Mouse (Mus musculus): ENCODE measurements around the gene Gabbr1. TPM values are rescaled to one million over a fixed set of nuclear protein-coding genes. Genes with fewer than 3 reads are reported as not detected.

Gene Gabbr1
- polyA plus RNA-seq, 1 experiment, result 405 TPM

DNA sequence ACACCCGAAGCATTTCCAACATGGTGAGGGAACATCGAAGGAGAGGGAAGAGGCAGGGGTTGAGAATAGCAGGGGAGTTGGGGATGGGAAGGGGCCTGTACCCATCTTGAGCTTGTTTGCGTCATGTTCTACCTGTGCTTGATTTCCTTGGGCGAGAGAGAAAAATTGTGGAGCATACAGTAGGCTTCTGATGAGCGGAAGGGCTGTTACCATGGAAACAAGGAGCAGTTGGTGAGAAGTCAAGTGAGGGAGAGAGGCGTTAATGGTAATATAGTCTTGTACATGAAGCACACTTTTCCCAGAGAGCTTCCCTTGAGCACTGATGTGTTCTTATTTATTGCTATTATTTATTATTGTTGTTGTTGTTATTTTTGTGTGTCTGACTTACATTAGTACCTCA is 11.2 kb downstream of the Gabbr1 start:
- Histone ChIP-seq H3K27ac (ENCODE audit: insufficient read depth, low read length) (no peak overlapping the region), H3K27me3 (ENCODE audit: control insufficient read depth, insufficient read depth, low read length) (no peaks in the 10 kb centered on the region), H3K4me3 (replicated peaks; ENCODE audit: insufficient read depth, low read depth, low read length) (no peak overlapping the region), H3K4me1 (ENCODE audit: control insufficient read depth, insufficient read depth, low read length) (peaks cover 3% of the 10 kb centered on the region; the same call in 1 of the 2 replicates)
- TF ChIP-seq CTCF (IDR thresholded peaks at IDR 0.05; ENCODE audit: borderline replicate concordance, insufficient read depth, low read depth, low read length) (no peak), POLR2A (IDR thresholded peaks at IDR 0.05; ENCODE audit: borderline replicate concordance, insufficient read depth, low read length) (no peak)
- DNase-seq, result no peak
- WGBS, result 25% methylated on average over 6 of the region's 6 CpGs

DNA sequence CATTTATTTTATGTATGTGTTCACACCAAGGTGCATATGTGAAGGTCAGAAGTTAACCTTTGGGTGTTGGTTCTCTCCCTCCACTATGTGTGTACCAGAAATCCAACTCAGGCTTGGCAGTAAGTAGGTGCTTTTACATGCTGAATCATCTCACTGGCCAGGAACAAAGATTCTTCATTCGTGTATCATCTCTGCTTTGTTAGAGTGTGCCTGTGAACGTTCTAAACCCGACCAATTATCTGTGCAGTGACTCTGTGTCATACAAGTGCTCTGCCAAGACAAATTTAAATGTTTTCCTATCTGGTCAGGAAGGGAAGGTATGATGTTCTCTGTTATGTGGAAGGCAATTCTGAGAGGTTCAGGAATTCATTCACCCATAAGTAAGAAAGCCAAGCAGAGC is 15.7 kb downstream of the Gabbr1 start:
- no peaks in the 10 kb centered on the region for H3K27me3 ChIP-seq (ENCODE audit: control insufficient read depth, insufficient read depth, low read length)
- no peak for DNase-seq
- H3K27ac ChIP-seq (ENCODE audit: insufficient read depth, low read length), result no peak overlapping the region

DNA sequence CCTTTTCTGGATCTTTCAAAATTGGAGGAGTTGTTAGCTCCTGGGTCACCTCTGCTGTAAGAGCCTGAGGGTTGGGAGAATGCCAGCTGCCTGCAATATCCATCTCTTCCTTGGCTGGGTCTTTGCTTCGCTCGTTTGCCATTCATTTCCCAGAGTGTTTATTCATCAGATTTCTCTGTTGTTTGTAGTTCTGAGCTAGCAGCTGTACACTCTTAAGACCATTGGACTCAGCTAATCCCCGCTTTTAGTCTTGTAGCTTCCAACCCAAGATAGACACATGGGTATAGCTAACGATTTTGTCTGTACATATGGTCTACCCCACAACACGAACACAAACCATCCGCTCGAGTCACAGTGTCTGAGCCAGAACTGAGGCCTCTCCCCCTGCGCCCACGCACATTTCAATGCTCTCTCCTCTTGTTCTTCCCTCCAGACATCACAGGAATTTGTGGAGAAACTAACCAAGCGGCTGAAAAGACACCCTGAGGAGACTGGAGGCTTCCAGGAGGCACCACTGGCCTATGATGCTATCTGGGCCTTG is 16.4 kb downstream of the Gabbr1 start:
- Histone ChIP-seq H3K27me3 (ENCODE audit: control insufficient read depth, insufficient read depth, low read length) (no peaks in the 10 kb centered on the region), H3K27ac (ENCODE audit: insufficient read depth, low read length) (no peak overlapping the region), H3K4me3 (replicated peaks; ENCODE audit: insufficient read depth, low read depth, low read length) (no peak overlapping the region), H3K4me1 (ENCODE audit: control insufficient read depth, insufficient read depth, low read length) (no peaks in the 10 kb centered on the region; the same call in 1 of the 2 replicates)
- DNase-seq, result no peak
- 72% methylated on average over 10 of the region's 10 CpGs for WGBS
- no peak for TF ChIP-seq POLR2A (IDR thresholded peaks at IDR 0.05; ENCODE audit: borderline replicate concordance, insufficient read depth, low read length)
- no peak for TF ChIP-seq CTCF (IDR thresholded peaks at IDR 0.05; ENCODE audit: borderline replicate concordance, insufficient read depth, low read depth, low read length)

More for the DNA sequence above, 15.7 kb downstream of the Gabbr1 start:
- Histone ChIP-seq H3K4me3 (replicated peaks; ENCODE audit: insufficient read depth, low read depth, low read length) (no peak overlapping the region), H3K4me1 (ENCODE audit: control insufficient read depth, insufficient read depth, low read length) (no peaks in the 10 kb centered on the region; the same call in 1 of the 2 replicates)
- WGBS, result 65% methylated on average over 3 of the region's 3 CpGs
- TF ChIP-seq CTCF (IDR thresholded peaks at IDR 0.05; ENCODE audit: borderline replicate concordance, insufficient read depth, low read depth, low read length) (no peak), POLR2A (IDR thresholded peaks at IDR 0.05; ENCODE audit: borderline replicate concordance, insufficient read depth, low read length) (no peak)

DNA sequence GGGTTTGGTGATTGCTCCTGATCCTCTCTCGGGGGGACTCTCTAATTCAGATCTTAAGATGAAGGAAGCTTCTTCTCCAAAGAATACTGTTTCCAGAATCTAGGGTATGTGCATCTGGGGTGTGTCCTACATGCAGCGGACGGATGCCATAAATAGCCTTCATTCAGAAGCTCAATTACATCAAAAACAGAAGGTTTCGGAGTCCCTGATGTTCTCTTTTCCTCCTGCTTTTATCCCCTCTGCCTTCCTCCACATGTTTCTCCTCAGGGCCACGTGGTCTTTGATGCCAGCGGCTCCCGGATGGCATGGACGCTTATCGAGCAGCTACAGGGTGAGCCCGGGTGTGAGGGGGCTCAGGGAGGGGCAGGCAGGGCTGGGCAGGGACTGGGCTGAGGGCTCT is 17.3 kb downstream of the Gabbr1 start:
- Histone ChIP-seq H3K27me3 (ENCODE audit: control insufficient read depth, insufficient read depth, low read length) (no peaks in the 10 kb centered on the region), H3K4me3 (replicated peaks; ENCODE audit: insufficient read depth, low read depth, low read length) (no peak overlapping the region), H3K4me1 (ENCODE audit: control insufficient read depth, insufficient read depth, low read length) (no peaks in the 10 kb centered on the region; the same call in 1 of the 2 replicates), H3K27ac (ENCODE audit: insufficient read depth, low read length) (no peak overlapping the region)
- 62% methylated on average over 10 of the region's 10 CpGs for WGBS
- no peak for TF ChIP-seq POLR2A (IDR thresholded peaks at IDR 0.05; ENCODE audit: borderline replicate concordance, insufficient read depth, low read length)
- no peak for TF ChIP-seq CTCF (IDR thresholded peaks at IDR 0.05; ENCODE audit: borderline replicate concordance, insufficient read depth, low read depth, low read length)
- DNase-seq, result no peak

DNA sequence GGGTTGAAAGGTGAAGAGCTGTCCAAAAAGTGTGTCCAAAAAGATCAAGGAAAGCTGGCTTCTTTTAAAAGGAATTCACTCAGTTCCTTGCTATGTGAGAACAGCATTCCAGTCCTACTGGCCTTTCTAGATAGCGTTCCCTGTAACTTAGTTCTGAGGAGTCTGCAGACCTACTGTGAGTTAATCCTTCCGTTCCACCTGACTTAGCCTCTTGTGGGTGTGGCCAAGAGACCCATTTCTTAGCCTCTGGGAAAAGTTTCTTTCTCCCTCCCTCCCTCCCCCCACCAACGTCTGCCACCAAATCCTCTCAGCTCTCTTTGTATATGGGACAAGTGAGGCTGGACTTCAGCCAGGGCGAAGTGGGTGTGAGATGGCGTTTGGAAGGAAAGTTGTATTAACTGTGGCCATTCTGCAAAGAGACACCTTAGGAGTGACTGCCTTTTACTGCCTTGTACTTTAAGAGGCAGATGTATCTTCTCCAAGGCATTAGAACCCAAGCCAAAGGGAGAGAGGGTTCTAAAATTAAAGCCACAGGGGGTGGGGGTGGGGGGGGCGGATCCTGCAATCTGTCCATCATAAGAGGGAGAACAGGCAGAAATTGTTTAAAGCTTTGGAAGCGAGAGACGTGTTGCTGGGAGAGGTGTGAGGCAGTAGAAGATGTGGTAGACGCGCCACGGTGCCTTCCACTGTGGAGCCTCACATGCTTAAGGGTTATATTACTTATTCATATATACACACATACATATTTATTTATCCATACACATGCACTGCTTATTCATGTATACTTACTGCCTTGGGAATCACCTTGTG is 18.1 kb downstream of the Gabbr1 start:
- H3K4me1 ChIP-seq (ENCODE audit: control insufficient read depth, insufficient read depth, low read length), result no peaks in the 10 kb centered on the region; the same call in 1 of the 2 replicates
- H3K4me3 ChIP-seq (replicated peaks; ENCODE audit: insufficient read depth, low read depth, low read length), result no peak overlapping the region
- TF ChIP-seq POLR2A (IDR thresholded peaks at IDR 0.05; ENCODE audit: borderline replicate concordance, insufficient read depth, low read length), result no peak
- TF ChIP-seq CTCF (IDR thresholded peaks at IDR 0.05; ENCODE audit: borderline replicate concordance, insufficient read depth, low read depth, low read length), result no peak
- no peak for DNase-seq
- H3K27ac ChIP-seq (ENCODE audit: insufficient read depth, low read length), result no peak overlapping the region
- WGBS, result 49% methylated on average over 11 of the region's 11 CpGs
- no peaks in the 10 kb centered on the region for H3K27me3 ChIP-seq (ENCODE audit: control insufficient read depth, insufficient read depth, low read length)

DNA sequence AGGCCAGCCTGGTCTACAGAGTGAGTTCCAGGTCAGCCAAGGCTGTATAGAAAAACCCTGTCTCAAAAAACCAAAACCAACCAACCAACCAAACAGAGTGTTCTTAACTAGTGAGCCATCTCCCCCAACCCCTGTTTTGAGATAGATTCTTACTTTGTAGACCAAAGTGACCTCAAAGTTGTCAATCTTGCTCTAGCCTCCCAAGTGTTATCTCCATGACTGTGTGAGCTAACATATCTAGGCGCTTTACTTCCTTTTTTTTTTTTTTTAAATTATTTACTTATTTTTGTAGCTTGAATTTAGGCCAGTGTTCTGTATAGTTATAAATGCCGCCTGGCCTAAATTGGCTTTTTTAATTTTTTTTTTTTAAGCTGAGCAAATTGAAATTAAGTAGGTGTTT is 20.2 kb downstream of the Gabbr1 start:
- H3K27me3 ChIP-seq (ENCODE audit: control insufficient read depth, insufficient read depth, low read length), result no peaks in the 10 kb centered on the region
- H3K4me3 ChIP-seq (replicated peaks; ENCODE audit: insufficient read depth, low read depth, low read length), result no peak overlapping the region
- H3K4me1 ChIP-seq (ENCODE audit: control insufficient read depth, insufficient read depth, low read length), result no peaks in the 10 kb centered on the region; the same call in 1 of the 2 replicates
- TF ChIP-seq CTCF (IDR thresholded peaks at IDR 0.05; ENCODE audit: borderline replicate concordance, insufficient read depth, low read depth, low read length) (no peak), POLR2A (IDR thresholded peaks at IDR 0.05; ENCODE audit: borderline replicate concordance, insufficient read depth, low read length) (no peak)
- no peak for DNase-seq
- H3K27ac ChIP-seq (ENCODE audit: insufficient read depth, low read length), result no peak overlapping the region
- 95% methylated on average over 2 of the region's 2 CpGs for WGBS

DNA sequence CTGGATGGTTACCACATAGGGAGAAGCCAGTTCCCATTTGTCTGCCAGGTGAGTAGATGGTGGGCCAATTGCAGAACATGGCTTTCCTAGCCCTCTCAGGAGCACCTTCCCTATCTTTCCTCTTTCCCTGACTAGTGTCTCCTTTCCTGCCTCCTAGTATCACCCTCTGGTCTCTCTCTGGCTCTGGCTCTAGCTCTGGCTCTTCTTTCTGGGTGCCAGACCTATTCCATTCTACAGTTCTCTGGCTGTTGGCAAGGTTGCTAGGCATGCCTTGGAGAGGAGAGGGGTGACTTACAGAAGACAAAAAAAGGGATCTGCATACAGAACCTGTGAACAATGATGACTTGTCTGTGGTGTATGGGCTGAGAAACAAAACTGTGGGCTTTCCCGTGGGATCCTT is 22.1 kb downstream of the Gabbr1 start:
- H3K27ac ChIP-seq (ENCODE audit: insufficient read depth, low read length), result no peak overlapping the region
- no peak overlapping the region for H3K4me3 ChIP-seq (replicated peaks; ENCODE audit: insufficient read depth, low read depth, low read length)
- DNase-seq, result no peak
- no peaks in the 10 kb centered on the region for H3K27me3 ChIP-seq (ENCODE audit: control insufficient read depth, insufficient read depth, low read length)
- no peaks in the 10 kb centered on the region for H3K4me1 ChIP-seq (ENCODE audit: control insufficient read depth, insufficient read depth, low read length)
- no peak for TF ChIP-seq CTCF (IDR thresholded peaks at IDR 0.05; ENCODE audit: borderline replicate concordance, insufficient read depth, low read depth, low read length)
- TF ChIP-seq POLR2A (IDR thresholded peaks at IDR 0.05; ENCODE audit: borderline replicate concordance, insufficient read depth, low read length), result no peak
- 83% methylated on average over 1 of the region's 1 CpGs for WGBS

DNA sequence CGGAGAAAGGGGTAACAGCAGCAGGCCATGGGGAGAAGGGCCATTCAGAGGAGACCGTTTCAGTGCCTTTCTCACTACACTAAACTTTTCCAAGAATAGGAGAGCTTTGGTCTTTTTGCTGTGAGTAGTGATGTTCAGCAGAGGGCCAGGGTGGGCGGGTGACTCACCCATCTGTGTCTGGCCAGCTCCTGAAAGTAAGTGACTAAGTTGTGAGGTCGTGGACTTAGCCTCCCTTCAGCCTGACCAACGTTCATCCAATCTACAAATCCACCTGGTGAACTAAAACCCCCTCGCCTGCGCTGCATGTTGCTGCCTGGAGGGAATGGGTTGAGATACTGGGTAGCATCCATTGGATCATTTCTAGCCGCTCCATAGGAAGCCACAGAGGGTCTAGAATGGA is 24.4 kb downstream of the Gabbr1 start:
- H3K27ac ChIP-seq (ENCODE audit: insufficient read depth, low read length), result no peak overlapping the region
- no peaks in the 10 kb centered on the region for H3K27me3 ChIP-seq (ENCODE audit: control insufficient read depth, insufficient read depth, low read length)
- TF ChIP-seq CTCF (IDR thresholded peaks at IDR 0.05; ENCODE audit: borderline replicate concordance, insufficient read depth, low read depth, low read length) (no peak), POLR2A (IDR thresholded peaks at IDR 0.05; ENCODE audit: borderline replicate concordance, insufficient read depth, low read length) (no peak)
- H3K4me1 ChIP-seq (ENCODE audit: control insufficient read depth, insufficient read depth, low read length), result no peaks in the 10 kb centered on the region
- H3K4me3 ChIP-seq (replicated peaks; ENCODE audit: insufficient read depth, low read depth, low read length), result no peak overlapping the region
- no peak for DNase-seq
- WGBS, result 76% methylated on average over 8 of the region's 8 CpGs
